Mouse (Mus musculus) liver, embryonic 14.5 days (tissue): ENCODE data around the gene Pou6f1.

ENCODE experiments used
- CTCF ChIP-seq: IDR thresholded peaks from 2 replicates; pipeline ENCODE4 v1.5.1; 2016; ENCODE audit warnings: antibody characterized with exemption, low read depth, control low read depth
- EP300 ChIP-seq: IDR thresholded peaks from 2 replicates; pipeline ENCODE4 v1.6.1; 2016; ENCODE audit warnings: antibody characterized with exemption, low read depth

- TF ChIP-seq CTCF (no peak), EP300 (no peak)
Measured at GRCm38 (mm10) chr15:100577972-100578371, 21.8 kb downstream of the Pou6f1 start.
